Mouse (Mus musculus) layer of hippocampus, adult 9-11 months (tissue): ENCODE data around the gene Gigyf2.

Experiments used
- DNase-seq: peaks from one replicate; pipeline ENCODE4 v3.0.0; 2022

Gene Gigyf2

GRCm38 (mm10) chr1:87326742-87327163 is at the start of gene Gigyf2:
Gigyf2 (plus strand) TSS chr1:87326998.
- peak; percentile 97 for DNase-seq

DNA sequence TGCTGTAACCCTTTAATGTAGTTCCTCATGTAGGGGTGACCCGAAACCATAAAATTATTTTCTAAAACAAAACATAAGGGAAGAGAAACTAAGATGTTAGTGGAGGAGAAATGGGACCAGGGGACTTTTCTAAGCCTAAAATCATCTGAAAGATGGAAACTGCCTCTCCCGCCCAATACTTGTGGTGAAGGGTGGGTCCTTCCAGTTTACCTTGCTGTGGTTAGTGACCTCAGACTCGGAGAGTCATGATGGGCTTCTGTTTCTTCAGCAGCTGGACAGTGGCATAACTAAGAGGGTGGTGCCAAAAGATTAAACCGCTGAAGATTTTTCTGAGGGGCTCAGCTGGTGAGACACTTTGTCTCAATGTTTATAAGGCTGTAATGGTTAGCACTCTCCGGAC is 46.5 kb upstream of the Gigyf2 start:
- DNase-seq = no peak

GRCm38 (mm10) chr1:87281599-87282412 is 45.0 kb upstream of the Gigyf2 start:
- no peak for DNase-seq

DNA sequence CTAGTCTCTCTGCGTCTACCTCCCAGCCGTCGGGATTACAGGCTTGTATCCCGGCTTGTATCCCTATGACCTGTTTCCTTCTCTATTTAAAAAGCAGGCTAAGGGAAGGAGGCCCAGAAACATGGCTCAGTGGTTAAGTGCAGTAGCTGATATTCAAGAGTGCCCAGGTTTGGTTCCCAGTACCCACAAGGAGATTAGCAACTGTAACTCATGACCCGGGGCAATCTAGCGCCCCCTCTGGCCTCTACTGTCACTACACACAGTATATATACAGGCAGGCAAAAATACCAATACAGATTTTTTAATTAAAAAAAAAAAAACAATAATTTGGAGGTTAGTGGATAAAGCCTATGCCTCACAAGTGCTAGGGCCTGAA is 44.4 kb upstream of the Gigyf2 start:
- DNase-seq = no peak

DNA sequence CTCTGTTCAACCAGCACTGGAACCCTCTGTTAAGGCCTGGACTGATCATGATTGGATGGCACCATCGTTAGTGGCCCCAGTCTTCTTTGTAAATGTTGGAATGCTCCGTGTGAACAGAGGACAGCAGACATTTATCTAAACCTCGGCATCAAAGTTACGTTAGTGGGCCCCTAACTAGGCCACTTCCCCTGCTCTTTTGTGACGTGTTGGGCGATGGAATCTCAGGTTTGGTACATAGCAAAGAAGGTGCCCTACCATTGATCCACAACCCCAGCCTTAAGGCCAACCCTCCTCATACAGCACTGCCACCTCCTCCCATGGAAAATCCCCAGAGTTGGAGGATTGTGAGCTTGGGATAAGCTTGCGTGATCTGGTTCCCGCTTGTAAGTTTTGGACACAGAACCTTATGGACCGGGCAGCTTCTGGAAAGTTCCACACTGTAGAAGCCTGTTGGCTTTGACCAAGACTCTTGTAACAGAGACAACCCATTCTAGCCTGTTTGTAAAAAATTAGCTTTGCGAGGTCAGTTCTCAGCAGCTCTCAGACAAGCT is 43.3 kb upstream of the Gigyf2 start:
- DNase-seq = no peak

DNA sequence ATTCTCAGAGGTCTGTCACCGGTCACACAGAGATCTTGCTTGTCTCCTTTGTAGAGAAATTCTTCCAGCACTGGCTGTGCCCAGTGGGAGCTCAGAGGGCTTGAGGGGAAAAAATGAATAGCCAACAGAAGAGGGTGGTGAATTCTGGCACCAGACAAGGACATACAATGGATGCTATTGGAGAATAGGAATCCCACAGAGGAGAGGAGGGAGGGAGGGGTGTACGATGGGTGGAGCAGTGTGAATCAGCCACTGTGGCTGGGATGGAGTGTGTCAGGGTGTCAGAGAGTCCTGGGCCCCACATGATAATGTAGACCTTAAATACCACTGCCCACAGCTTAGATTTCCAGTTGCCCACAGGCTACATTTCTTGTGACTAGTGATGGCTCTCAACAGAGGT is 39.7 kb upstream of the Gigyf2 start:
- peak; percentile 58 for DNase-seq

- DNase-seq = no peak
These were observed 35.4 kb upstream of the Gigyf2 start for GRCm38 (mm10) chr1:87291416-87291815.

DNA sequence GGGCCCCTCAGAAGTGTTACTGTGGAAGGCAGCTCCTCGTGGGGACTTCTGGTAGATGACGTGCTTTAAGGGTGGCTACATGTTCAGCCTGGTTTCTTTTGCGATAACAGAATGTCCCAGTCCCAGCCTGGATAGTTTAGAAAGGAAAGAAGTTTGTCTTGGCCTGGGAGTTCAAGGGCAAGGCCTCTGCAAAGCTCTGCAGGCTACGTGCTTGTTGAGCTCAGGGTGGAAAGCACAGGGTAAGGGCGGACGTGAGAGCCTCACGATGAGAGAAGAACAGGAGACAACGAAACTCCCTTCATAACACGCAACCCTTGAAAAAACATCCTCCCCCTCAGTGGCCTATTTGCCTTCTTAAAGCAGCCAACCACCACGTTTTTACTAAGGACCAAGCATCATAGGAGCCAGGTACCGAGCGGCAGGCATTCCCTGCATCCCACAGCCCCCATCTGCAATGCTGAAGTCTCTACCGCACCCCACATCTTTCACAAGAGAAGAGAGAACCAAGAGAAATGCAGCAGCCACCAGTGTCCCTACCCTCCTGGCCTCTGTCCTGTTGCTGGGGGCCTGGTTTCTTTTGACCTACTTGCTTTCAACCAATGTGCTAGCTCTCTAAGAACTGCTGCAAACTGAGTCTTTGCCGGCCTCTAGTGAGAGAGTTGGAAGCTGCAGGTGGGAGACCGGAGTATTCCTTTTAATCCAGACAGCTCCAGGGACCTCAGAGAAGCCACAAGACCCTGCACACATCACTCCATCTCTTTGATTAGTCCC is 34.2 kb upstream of the Gigyf2 start:
- peak; percentile 13 for DNase-seq

- DNase-seq = no peak
These were observed 32.6 kb upstream of the Gigyf2 start for GRCm38 (mm10) chr1:87294063-87294710.

- no peak for DNase-seq
These were observed 31.8 kb upstream of the Gigyf2 start for GRCm38 (mm10) chr1:87294951-87295350.

DNA sequence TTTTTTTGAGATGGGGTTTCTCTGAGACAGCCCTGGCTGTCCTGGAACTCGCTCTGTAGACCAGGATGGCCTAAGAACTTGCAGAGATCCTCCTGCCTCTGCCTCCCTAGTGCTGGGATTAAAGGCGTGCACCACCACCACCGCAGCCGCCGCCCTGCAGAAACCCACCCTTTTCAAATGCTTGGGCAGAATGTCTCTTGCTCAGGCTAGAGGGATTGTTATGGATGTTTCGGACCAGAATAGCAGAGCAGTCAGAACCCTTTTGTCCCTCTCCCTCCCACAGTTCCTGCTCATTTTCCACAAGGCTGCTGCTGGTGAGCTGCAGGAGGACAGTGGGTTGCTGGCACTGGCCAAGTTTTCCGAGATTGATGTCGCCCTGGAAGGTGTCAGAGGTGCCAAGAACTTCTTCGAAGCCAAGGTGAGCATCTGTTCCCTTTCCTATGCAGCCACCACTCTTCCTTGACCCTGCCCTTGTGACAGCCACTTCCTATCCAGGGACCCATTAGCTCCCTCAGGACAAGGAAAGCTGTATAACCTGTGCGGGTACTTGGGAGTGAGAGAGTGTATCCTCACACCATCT is 29.4 kb upstream of the Gigyf2 start:
- DNase-seq = no peak

- no peak for DNase-seq
These were observed 26.2 kb upstream of the Gigyf2 start for GRCm38 (mm10) chr1:87300360-87301286.

DNA sequence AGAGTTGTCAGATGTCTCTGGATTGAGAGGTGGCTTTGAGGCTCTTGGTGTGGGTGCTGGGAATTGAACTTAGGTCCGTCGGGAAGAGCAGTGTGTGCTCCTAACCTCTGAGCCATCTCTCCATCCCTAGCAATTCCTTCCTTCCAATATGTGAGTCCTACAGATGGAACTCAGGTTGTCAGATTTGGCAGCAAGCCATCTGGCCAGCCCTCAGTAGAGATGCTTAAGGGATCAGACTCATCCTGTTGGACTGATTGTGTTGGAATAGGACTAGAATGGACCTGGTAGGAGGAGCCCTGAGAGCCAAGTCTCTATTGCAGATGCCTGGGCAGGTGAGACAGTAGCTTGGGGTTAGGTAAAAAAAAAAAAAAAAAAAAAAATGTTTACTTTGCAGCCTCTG is 24.8 kb upstream of the Gigyf2 start:
- DNase-seq = no peak

- DNase-seq = no peak
These were observed 17.8 kb upstream of the Gigyf2 start for GRCm38 (mm10) chr1:87308952-87309351.

- no peak for DNase-seq
These were observed 17.2 kb upstream of the Gigyf2 start for GRCm38 (mm10) chr1:87309621-87310020.

DNA sequence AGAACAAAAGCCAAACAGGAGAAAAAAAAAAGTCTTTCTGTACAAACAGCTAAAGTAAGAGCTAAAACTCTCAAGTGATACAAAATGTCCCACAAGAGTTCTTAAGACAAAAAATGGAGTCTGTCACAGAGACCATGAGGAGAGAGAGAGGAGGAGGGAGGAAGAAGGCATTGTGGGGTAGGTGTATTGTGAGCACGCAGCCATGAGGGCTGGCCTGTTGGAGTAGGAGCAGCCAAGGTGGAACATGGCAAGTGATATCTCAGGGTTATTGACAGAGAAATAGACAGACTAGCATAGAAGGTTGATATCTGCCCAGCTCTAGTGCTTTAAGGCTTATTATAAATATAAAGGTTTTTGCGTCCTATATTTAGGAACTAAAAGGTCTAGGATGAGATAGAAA is 14.1 kb upstream of the Gigyf2 start:
- no peak for DNase-seq

DNA sequence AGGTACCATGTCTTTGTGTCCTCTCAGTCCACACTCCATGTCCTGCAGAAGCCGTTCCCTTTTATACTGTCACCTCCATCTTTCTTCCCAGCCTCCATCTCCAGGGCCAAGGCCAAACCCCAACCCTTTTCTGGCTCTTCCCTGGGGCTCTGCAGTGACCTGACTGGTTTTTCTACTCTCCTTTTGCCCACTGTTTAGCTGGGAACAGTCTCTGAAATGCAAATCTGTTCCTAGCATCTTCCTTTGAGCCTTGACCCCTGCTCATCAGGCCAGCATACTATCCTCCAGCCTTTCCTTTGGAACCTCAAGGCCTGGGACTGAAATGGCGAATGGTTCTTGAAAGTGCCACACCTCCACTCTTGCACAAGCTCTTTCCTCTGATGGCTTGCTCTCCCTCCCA is 13.7 kb upstream of the Gigyf2 start:
- DNase-seq = no peak

DNA sequence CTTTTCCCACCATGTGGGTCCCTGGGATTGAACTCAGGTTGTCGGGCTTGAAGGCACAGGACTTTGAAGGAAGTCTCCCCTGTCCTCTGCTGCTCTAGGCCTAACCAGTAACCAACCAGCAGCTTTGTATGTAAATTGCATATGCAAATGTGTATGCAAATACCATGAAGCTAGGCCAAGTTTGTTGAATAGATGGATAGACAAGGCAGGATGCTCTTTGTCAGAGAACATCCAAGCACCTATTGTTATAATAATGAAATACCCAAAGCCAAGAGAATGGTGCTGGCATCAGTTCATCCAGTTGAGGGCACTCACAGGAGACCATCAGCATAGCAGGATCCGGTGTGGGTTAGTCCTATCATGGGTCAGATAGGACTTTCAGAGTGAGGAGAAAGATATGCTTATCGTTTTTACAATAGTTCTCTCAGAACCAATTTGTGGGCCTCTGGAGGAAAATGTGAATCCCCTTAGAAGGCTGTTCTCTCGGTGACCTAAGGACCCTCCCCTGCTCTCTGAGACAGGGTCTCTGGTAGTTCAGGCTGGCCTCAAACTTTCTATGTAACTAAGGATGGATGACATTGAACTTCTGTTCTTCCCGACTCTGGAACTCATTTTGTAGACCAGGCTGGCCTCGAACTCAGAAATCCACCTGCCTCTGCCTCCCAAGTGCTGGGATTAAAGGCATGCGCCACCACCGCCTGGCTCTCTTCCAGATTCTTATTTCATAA is 12.8 kb upstream of the Gigyf2 start:
- DNase-seq = no peak

- no peak for DNase-seq
These were observed 11.4 kb upstream of the Gigyf2 start for GRCm38 (mm10) chr1:87315431-87315830.

- no peak for DNase-seq
These were observed 10.9 kb upstream of the Gigyf2 start for GRCm38 (mm10) chr1:87315894-87316293.

- peak; percentile 8 for DNase-seq
These were observed 10.1 kb upstream of the Gigyf2 start for GRCm38 (mm10) chr1:87316672-87317071.
